Mouse (Mus musculus) hindbrain, embryonic 11.5 days (tissue): ENCODE results near the gene Tent5b. TPM values are rescaled to one million over a fixed set of nuclear protein-coding genes. Genes with fewer than 3 reads are reported as not detected.

ENCODE experiments used
- ATAC-seq: fragments of 200-750 bp; cut with Nextera tagmentation; 2 replicates; pipeline ENCODE4 v1.8.0; 2017; ENCODE audit warnings: mild to moderate bottlenecking, moderate TSS enrichment, moderate library complexity; ENCODE audit not compliant: low FRiP score
- DNase-seq: peaks from one replicate; pipeline ENCODE4 v3.0.0-alpha.2; 2015; ENCODE audit warnings: low spot score
- H3K27ac ChIP-seq: fragments of 300-500 bp; sonication (generic); 2 replicates; pipeline ENCODE4 v1.5.1; 2014; ENCODE audit warnings: mild to moderate bottlenecking, low read depth, low read length
- H3K27me3 ChIP-seq: fragments of 300-500 bp; sonication (generic); 2 replicates; pipeline ENCODE4 v1.6.1; 2014; ENCODE audit warnings: mild to moderate bottlenecking, low read length, moderate library complexity, mixed read lengths; ENCODE audit not compliant: control insufficient read depth, insufficient read depth
- H3K36me3 ChIP-seq: fragments of 300-500 bp; sonication (generic); 2 replicates; pipeline ENCODE4 v1.6.1; 2014; ENCODE audit warnings: mild to moderate bottlenecking, low read length, moderate library complexity, mixed read lengths; ENCODE audit not compliant: control insufficient read depth, insufficient read depth
- H3K4me1 ChIP-seq: fragments of 300-500 bp; sonication (generic); replicated peaks from 2 replicates; pipeline ENCODE4 v1.6.1; 2014; ENCODE audit warnings: low read length, mixed read lengths; ENCODE audit not compliant: control insufficient read depth, insufficient read depth
- H3K4me2 ChIP-seq: fragments of 300-500 bp; sonication (generic); replicated peaks from 2 replicates; pipeline ENCODE4 v1.6.1; 2014; ENCODE audit warnings: mild to moderate bottlenecking, low read depth, low read length
- H3K4me3 ChIP-seq: fragments of 300-500 bp; sonication (generic); 2 replicates; pipeline ENCODE4 v1.5.1; 2014; ENCODE audit warnings: low read depth, low read length
- H3K9ac ChIP-seq: fragments of 300-500 bp; sonication (generic); 2 replicates; pipeline ENCODE4 v1.6.1; 2014; ENCODE audit warnings: low read depth, low read length
- H3K9me3 ChIP-seq: fragments of 300-500 bp; sonication (generic); 2 replicates; pipeline ENCODE4 v1.6.1; 2016; ENCODE audit warnings: low read length; ENCODE audit not compliant: control insufficient read depth
- WGBS: fragments of 180-500 bp; shearing (Covaris S2); extraction: QIAGEN DNeasy Blood & Tissue Kit; methylation state at CpG from one replicate; pipeline ENCODE4 v1.1.7; 2014; 5-methylcytosine and 5-hydroxymethylcytosine counted together
- polyA plus RNA-seq: library from polyadenylated mRNA; unstranded; fragments of >200 nt; fragmentation: Nextera tagmentation; extraction: Ambion mirVana; gene quantifications from 2 replicates; pipeline ENCODE4 v1.2.1, GENCODE M21; 2014

The Tent5b gene
- polyA plus RNA-seq, 1 experiment from 2014 or later, result 0.37 TPM

DNA sequence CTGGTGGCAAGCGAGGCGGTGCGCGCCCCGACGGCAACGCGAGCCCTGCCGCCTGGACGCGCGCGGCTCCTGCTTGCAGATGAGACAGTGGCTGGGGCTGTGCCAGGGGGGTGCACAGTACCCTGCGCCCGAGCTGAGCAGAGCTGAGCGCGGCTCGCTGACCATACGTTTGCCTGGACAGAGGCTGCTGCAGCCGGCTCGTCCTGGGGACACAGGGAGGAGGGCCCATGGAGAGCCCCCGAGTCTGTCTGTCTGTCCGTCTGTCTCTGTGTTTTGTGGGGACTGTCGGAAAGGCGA is 39.4 kb downstream of the Tent5b start:
- H3K4me1 ChIP-seq, result no peaks in the 10 kb centered on the region
- H3K27ac ChIP-seq, result no peak overlapping the region
- DNase-seq, result peak; percentile 26
- H3K4me3 ChIP-seq, result peak overlapping the region; percentile 28
- 8% methylated on average over 25 of the region's 25 CpGs for WGBS
- H3K9me3 ChIP-seq, result no peaks in the 10 kb centered on the region
- no peaks in the 10 kb centered on the region for H3K36me3 ChIP-seq
- peaks cover 32% of the 10 kb centered on the region for H3K27me3 ChIP-seq
- ATAC-seq, result no peak
- peak overlapping the region; percentile 37 for H3K4me2 ChIP-seq
- no peak overlapping the region for H3K9ac ChIP-seq

DNA sequence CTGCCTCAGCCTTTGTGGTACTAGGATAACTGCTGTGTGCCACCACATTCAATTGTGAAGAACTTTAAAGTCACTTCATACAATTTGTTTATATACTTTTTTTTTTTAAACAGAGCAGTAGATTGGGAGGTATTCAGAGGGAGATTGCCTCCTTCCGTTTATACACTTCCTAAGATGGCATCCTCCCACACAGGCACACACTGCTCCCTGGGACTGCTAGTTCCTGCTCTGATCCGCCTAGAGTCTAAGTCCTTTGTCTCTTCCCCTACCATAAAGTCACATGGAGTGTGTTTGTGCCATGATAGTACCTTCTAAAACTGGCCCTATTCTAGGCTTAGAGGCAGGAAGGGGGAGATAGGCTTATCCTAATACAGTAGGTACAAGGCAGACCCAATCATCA is 41.6 kb downstream of the Tent5b start:
- no peak for ATAC-seq
- Histone ChIP-seq H3K9me3 (no peaks in the 10 kb centered on the region), H3K27me3 (peaks cover 32% of the 10 kb centered on the region), H3K36me3 (no peaks in the 10 kb centered on the region), H3K4me1 (no peaks in the 10 kb centered on the region), H3K4me3 (no peak overlapping the region), H3K27ac (no peak overlapping the region), H3K4me2 (no peak overlapping the region), H3K9ac (no peak overlapping the region)
- 82% methylated on average over 2 of the region's 2 CpGs for WGBS
- no peak for DNase-seq

DNA sequence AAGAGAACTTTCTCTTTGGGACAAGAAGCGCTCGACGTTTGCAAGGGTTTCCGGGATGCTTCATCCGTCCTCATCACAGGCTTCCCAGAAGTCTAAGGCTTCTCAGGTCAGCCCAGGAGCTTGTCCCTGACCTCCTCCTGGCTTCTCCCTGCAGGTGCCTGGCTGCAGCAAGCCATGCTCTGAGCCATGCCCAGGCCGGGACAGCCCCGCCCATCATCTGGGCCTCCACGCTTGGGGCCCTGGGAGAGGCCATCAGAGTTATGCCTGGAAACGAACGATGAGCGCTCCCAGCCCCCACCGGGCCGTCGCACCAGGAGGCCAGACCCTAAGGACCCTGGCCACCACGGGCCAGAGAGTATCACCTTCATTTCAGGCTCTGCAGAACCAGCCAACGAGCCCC is 47.9 kb downstream of the Tent5b start:
- ATAC-seq, result no peak
- H3K27ac ChIP-seq, result no peak overlapping the region
- no peaks in the 10 kb centered on the region for H3K4me1 ChIP-seq
- no peak overlapping the region for H3K4me2 ChIP-seq
- H3K9ac ChIP-seq, result no peak overlapping the region
- no peak for DNase-seq
- WGBS, result 68% methylated on average over 16 of the region's 16 CpGs
- peaks cover 8% of the 10 kb centered on the region; the same call in 1 of the 2 replicates for H3K36me3 ChIP-seq
- no peaks in the 10 kb centered on the region for H3K9me3 ChIP-seq
- no peak overlapping the region for H3K4me3 ChIP-seq
- no peaks in the 10 kb centered on the region for H3K27me3 ChIP-seq

- no peaks in the 10 kb centered on the region for H3K9me3 ChIP-seq
- WGBS, result 92% methylated on average over 3 of the region's 3 CpGs
- H3K27me3 ChIP-seq, result no peaks in the 10 kb centered on the region
- ATAC-seq, result no peak
- no peak overlapping the region for H3K4me2 ChIP-seq
- H3K36me3 ChIP-seq, result peaks cover 24% of the 10 kb centered on the region
- H3K27ac ChIP-seq, result no peak overlapping the region
- no peaks in the 10 kb centered on the region for H3K4me1 ChIP-seq
- no peak overlapping the region for H3K4me3 ChIP-seq
- H3K9ac ChIP-seq, result no peak overlapping the region
- DNase-seq, result no peak
These were observed 52.8 kb downstream of the Tent5b start for GRCm38 (mm10) chr4:133532777-133533176.

GRCm38 (mm10) chr4:133536081-133536480 is 56.1 kb downstream of the Tent5b start:
- no peaks in the 10 kb centered on the region for H3K9me3 ChIP-seq
- no peak for ATAC-seq
- 95% methylated on average over 3 of the region's 3 CpGs for WGBS
- H3K27ac ChIP-seq, result no peak overlapping the region
- DNase-seq, result no peak
- no peaks in the 10 kb centered on the region for H3K4me1 ChIP-seq
- H3K4me3 ChIP-seq, result no peak overlapping the region
- H3K27me3 ChIP-seq, result no peaks in the 10 kb centered on the region
- no peak overlapping the region for H3K9ac ChIP-seq
- peaks cover 21% of the 10 kb centered on the region for H3K36me3 ChIP-seq
- no peak overlapping the region for H3K4me2 ChIP-seq

GRCm38 (mm10) chr4:133536652-133537051 is 56.7 kb downstream of the Tent5b start:
- Histone ChIP-seq H3K9me3 (no peaks in the 10 kb centered on the region), H3K4me3 (no peak overlapping the region), H3K4me2 (no peak overlapping the region), H3K36me3 (peaks cover 21% of the 10 kb centered on the region), H3K27ac (no peak overlapping the region), H3K9ac (no peak overlapping the region), H3K4me1 (no peaks in the 10 kb centered on the region), H3K27me3 (no peaks in the 10 kb centered on the region)
- DNase-seq (no peak), ATAC-seq (no peak)
- 95% methylated on average over 5 of the region's 5 CpGs for WGBS

Other genes starting within 250 kb of the Tent5b start
- gene Map3k6, start 239.3 kb upstream of the Tent5b start, polyA plus RNA-seq, result 2.7 and 3.0 TPM in 2 replicates
- 0.59 and 1.2 TPM in 2 replicates for gene Sytl1, start 217.0 kb upstream of the Tent5b start, polyA plus RNA-seq
- 80.7 and 82.8 TPM in 2 replicates for gene Tmem222, start 202.3 kb upstream of the Tent5b start, polyA plus RNA-seq
- gene Wdtc1, start 126.7 kb upstream of the Tent5b start, polyA plus RNA-seq, result 21.6 and 23.4 TPM in 2 replicates
- 5.7 and 5.8 TPM in 2 replicates for gene Slc9a1, start 110.4 kb upstream of the Tent5b start, polyA plus RNA-seq
- 1.7 and 2.6 TPM in 2 replicates for gene Trnp1, start 18.4 kb downstream of the Tent5b start, polyA plus RNA-seq
- gene Kdf1, start 38.8 kb downstream of the Tent5b start, polyA plus RNA-seq, result 1.0 and 1.7 TPM in 2 replicates
- gene Nudc, start 65.9 kb downstream of the Tent5b start, polyA plus RNA-seq, result 315 and 324 TPM in 2 replicates
- not detected in 2 replicates for gene Nr0b2, start 73.2 kb downstream of the Tent5b start, polyA plus RNA-seq
- gene Gpatch3, start 94.6 kb downstream of the Tent5b start, polyA plus RNA-seq, result 6.9 and 8.9 TPM in 2 replicates
- gene Gpn2, start 104.2 kb downstream of the Tent5b start, polyA plus RNA-seq, result 25.9 and 29.3 TPM in 2 replicates
- 19.5 and 29.6 TPM in 2 replicates for gene Sfn, start 122.0 kb downstream of the Tent5b start, polyA plus RNA-seq
- gene Zdhhc18, start 170.0 kb downstream of the Tent5b start, polyA plus RNA-seq, result 2.0 and 2.8 TPM in 2 replicates
- gene Pigv, start 192.5 kb downstream of the Tent5b start, polyA plus RNA-seq, result 10.0 and 10.7 TPM in 2 replicates